Mouse (Mus musculus): ENCODE measurements at regions not wholly inside any gene's neighbourhood (a gene's known extent, or its start where the extent isn't known, plus 50 kb on each side); places are given as distances from the start of the nearest gene placed in this dataset.

GRCm38 (mm10) chr9:61615556-61615955 is 243.4 kb downstream of the Tle3 start:
- Histone ChIP-seq H3K4me3 (ENCODE audit: low read depth, low read length) (no peak overlapping the region), H3K36me3 (ENCODE audit: control insufficient read depth, insufficient read depth, low read length) (no peaks in the 10 kb centered on the region), H3K4me2 (ENCODE audit: low read depth, severe bottlenecking) (no peak overlapping the region), H3K9me3 (ENCODE audit: control insufficient read depth, low read length) (no peaks in the 10 kb centered on the region), H3K4me1 (ENCODE audit: control insufficient read depth, insufficient read depth, low read length) (peaks cover 24% of the 10 kb centered on the region), H3K27me3 (ENCODE audit: control insufficient read depth, insufficient read depth, low read length) (no peaks in the 10 kb centered on the region), H3K9ac (ENCODE audit: low read length) (no peak overlapping the region), H3K27ac (replicated peaks; ENCODE audit: low read depth, low read length) (no peak overlapping the region)
- 46% methylated on average over 4 of the region's 4 CpGs for WGBS
- DNase-seq (ENCODE audit: low spot score) (no peak), ATAC-seq (ENCODE audit: insufficient number of reproducible peaks, low FRiP score, low TSS enrichment, low read depth) (no peak)

- Histone ChIP-seq H3K9ac (ENCODE audit: low read length) (no peak overlapping the region), H3K27me3 (ENCODE audit: control insufficient read depth, insufficient read depth, low read length) (no peaks in the 10 kb centered on the region), H3K36me3 (ENCODE audit: control insufficient read depth, insufficient read depth, low read length) (no peaks in the 10 kb centered on the region), H3K4me3 (ENCODE audit: low read depth, low read length) (no peak overlapping the region), H3K4me2 (ENCODE audit: low read depth, severe bottlenecking) (no peak overlapping the region), H3K9me3 (ENCODE audit: control insufficient read depth, low read length) (no peaks in the 10 kb centered on the region), H3K27ac (replicated peaks; ENCODE audit: low read depth, low read length) (no peak overlapping the region), H3K4me1 (ENCODE audit: control insufficient read depth, insufficient read depth, low read length) (peaks cover 16% of the 10 kb centered on the region; the same call in 1 of the 2 replicates)
- WGBS = 86% methylated on average over 5 of the region's 5 CpGs
- DNase-seq (ENCODE audit: low spot score) = no peak
- no peak for ATAC-seq (ENCODE audit: insufficient number of reproducible peaks, low FRiP score, low TSS enrichment, low read depth)
These were observed 235.4 kb downstream of the Tle3 start for GRCm38 (mm10) chr9:61607576-61607975.

DNA sequence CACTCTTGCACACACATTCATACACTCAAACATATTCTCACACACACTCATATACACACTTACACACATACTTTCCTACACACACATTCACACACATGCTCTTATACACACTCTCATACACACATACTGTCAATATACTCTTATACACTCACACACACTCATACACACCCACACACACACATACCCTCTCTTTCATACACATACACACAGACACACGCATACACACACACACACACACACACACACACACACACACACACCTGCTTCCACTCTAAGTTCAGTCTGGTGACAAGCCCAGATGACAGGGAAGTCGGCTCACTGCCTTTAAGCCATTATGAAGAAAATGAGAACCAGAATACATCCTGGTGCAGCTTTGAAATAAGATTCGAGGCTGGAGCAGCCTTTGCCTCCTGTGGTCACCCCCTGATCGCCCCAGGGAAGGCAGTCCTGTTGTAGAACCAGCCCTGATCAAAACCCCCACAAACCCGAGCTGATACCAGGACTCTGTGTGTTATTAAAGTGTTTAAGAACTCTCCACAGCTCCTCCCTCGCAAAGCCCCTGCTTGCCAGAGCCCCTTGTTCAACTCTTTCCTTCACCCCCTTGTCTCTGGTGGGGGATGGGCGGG is 230.3 kb downstream of the Tle3 start:
- Histone ChIP-seq H3K4me1 (ENCODE audit: control insufficient read depth, insufficient read depth, low read length) (peaks cover 17% of the 10 kb centered on the region), H3K36me3 (ENCODE audit: control insufficient read depth, insufficient read depth, low read length) (no peaks in the 10 kb centered on the region), H3K4me3 (ENCODE audit: low read depth, low read length) (no peak overlapping the region), H3K27ac (replicated peaks; ENCODE audit: low read depth, low read length) (peak overlapping the region; percentile 72), H3K27me3 (ENCODE audit: control insufficient read depth, insufficient read depth, low read length) (no peaks in the 10 kb centered on the region), H3K4me2 (ENCODE audit: low read depth, severe bottlenecking) (no peak overlapping the region), H3K9me3 (ENCODE audit: control insufficient read depth, low read length) (no peaks in the 10 kb centered on the region), H3K9ac (ENCODE audit: low read length) (no peak overlapping the region)
- peak; percentile 75 for DNase-seq (ENCODE audit: low spot score)
- ATAC-seq (ENCODE audit: insufficient number of reproducible peaks, low FRiP score, low TSS enrichment, low read depth) = peak; percentile 60; the same call in 1 of the 2 replicates
- 11% methylated on average over 7 of the region's 7 CpGs for WGBS

DNA sequence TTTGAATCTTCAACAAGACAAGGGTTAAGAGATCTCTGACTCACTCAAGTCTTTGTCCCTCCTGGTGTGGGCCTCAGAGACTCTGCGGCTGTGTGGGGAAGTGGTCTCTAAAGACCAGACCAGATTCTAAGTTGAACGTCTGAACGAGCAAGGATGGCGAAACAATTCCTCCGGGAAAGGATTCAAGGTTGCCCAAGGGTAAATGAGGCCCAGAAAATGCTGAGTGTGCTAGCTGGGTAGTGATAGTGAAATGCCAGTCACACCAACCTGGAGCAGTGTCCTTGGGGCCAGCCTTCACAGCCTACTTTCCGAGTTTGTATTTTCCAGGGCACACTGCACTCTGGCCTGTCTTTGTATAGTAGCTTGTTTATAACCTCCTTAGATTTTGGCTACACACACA is 229.7 kb downstream of the Tle3 start:
- peaks cover 17% of the 10 kb centered on the region for H3K4me1 ChIP-seq (ENCODE audit: control insufficient read depth, insufficient read depth, low read length)
- no peak for ATAC-seq (ENCODE audit: insufficient number of reproducible peaks, low FRiP score, low TSS enrichment, low read depth)

GRCm38 (mm10) chr9:61597287-61597686 is 225.1 kb downstream of the Tle3 start:
- no peaks in the 10 kb centered on the region for H3K27me3 ChIP-seq (ENCODE audit: control insufficient read depth, insufficient read depth, low read length)
- peaks cover 3% of the 10 kb centered on the region for H3K4me1 ChIP-seq (ENCODE audit: control insufficient read depth, insufficient read depth, low read length)
- no peak overlapping the region for H3K9ac ChIP-seq (ENCODE audit: low read length)
- H3K27ac ChIP-seq (replicated peaks; ENCODE audit: low read depth, low read length) = no peak overlapping the region
- ATAC-seq (ENCODE audit: insufficient number of reproducible peaks, low FRiP score, low TSS enrichment, low read depth) = no peak
- no peaks in the 10 kb centered on the region for H3K9me3 ChIP-seq (ENCODE audit: control insufficient read depth, low read length)
- WGBS = 19% methylated on average over 7 of the region's 7 CpGs
- DNase-seq (ENCODE audit: low spot score) = no peak
- H3K36me3 ChIP-seq (ENCODE audit: control insufficient read depth, insufficient read depth, low read length) = no peaks in the 10 kb centered on the region
- no peak overlapping the region for H3K4me3 ChIP-seq (ENCODE audit: low read depth, low read length)
- no peak overlapping the region for H3K4me2 ChIP-seq (ENCODE audit: low read depth, severe bottlenecking)

More for the DNA sequence above, 229.7 kb downstream of the Tle3 start:
- Histone ChIP-seq H3K27ac (replicated peaks; ENCODE audit: low read depth, low read length) (no peak overlapping the region), H3K27me3 (ENCODE audit: control insufficient read depth, insufficient read depth, low read length) (no peaks in the 10 kb centered on the region), H3K4me3 (ENCODE audit: low read depth, low read length) (no peak overlapping the region), H3K4me2 (ENCODE audit: low read depth, severe bottlenecking) (no peak overlapping the region), H3K36me3 (ENCODE audit: control insufficient read depth, insufficient read depth, low read length) (no peaks in the 10 kb centered on the region), H3K9ac (ENCODE audit: low read length) (no peak overlapping the region), H3K9me3 (ENCODE audit: control insufficient read depth, low read length) (no peaks in the 10 kb centered on the region)
- WGBS = 77% methylated on average over 6 of the region's 6 CpGs
- no peak for DNase-seq (ENCODE audit: low spot score)

- Histone ChIP-seq H3K27ac (replicated peaks; ENCODE audit: low read depth, low read length) (no peak overlapping the region), H3K4me2 (ENCODE audit: low read depth, severe bottlenecking) (no peak overlapping the region)
- no peak for DNase-seq (ENCODE audit: low spot score)
These were observed 224.4 kb downstream of the Tle3 start for GRCm38 (mm10) chr9:61596410-61597108.

GRCm38 (mm10) chr9:61595170-61595967 is 223.2 kb downstream of the Tle3 start:
- no peak for DNase-seq (ENCODE audit: low spot score)
- WGBS = 68% methylated on average over 9 of the region's 9 CpGs
- H3K9me3 ChIP-seq (ENCODE audit: control insufficient read depth, low read length) = no peaks in the 10 kb centered on the region
- no peaks in the 10 kb centered on the region for H3K36me3 ChIP-seq (ENCODE audit: control insufficient read depth, insufficient read depth, low read length)
- no peak for ATAC-seq (ENCODE audit: insufficient number of reproducible peaks, low FRiP score, low TSS enrichment, low read depth)
- H3K27me3 ChIP-seq (ENCODE audit: control insufficient read depth, insufficient read depth, low read length) = no peaks in the 10 kb centered on the region
- H3K4me3 ChIP-seq (ENCODE audit: low read depth, low read length) = no peak overlapping the region
- no peak overlapping the region for H3K4me2 ChIP-seq (ENCODE audit: low read depth, severe bottlenecking)
- no peaks in the 10 kb centered on the region for H3K4me1 ChIP-seq (ENCODE audit: control insufficient read depth, insufficient read depth, low read length)
- no peak overlapping the region for H3K9ac ChIP-seq (ENCODE audit: low read length)
- no peak overlapping the region for H3K27ac ChIP-seq (replicated peaks; ENCODE audit: low read depth, low read length)

More at GRCm38 (mm10) chr9:61596410-61597108, 224.4 kb downstream of the Tle3 start:
- no peaks in the 10 kb centered on the region for H3K36me3 ChIP-seq (ENCODE audit: control insufficient read depth, insufficient read depth, low read length)
- H3K27me3 ChIP-seq (ENCODE audit: control insufficient read depth, insufficient read depth, low read length) = no peaks in the 10 kb centered on the region
- no peak for ATAC-seq (ENCODE audit: insufficient number of reproducible peaks, low FRiP score, low TSS enrichment, low read depth)
- no peak overlapping the region for H3K4me3 ChIP-seq (ENCODE audit: low read depth, low read length)
- H3K4me1 ChIP-seq (ENCODE audit: control insufficient read depth, insufficient read depth, low read length) = no peaks in the 10 kb centered on the region
- 51% methylated on average over 17 of the region's 17 CpGs for WGBS
- H3K9me3 ChIP-seq (ENCODE audit: control insufficient read depth, low read length) = no peaks in the 10 kb centered on the region
- H3K9ac ChIP-seq (ENCODE audit: low read length) = no peak overlapping the region

GRCm38 (mm10) chr9:61593991-61594390 is 221.8 kb downstream of the Tle3 start:
- DNase-seq (ENCODE audit: low spot score) = no peak
- Histone ChIP-seq H3K36me3 (ENCODE audit: control insufficient read depth, insufficient read depth, low read length) (no peaks in the 10 kb centered on the region), H3K9me3 (ENCODE audit: control insufficient read depth, low read length) (no peaks in the 10 kb centered on the region), H3K27ac (replicated peaks; ENCODE audit: low read depth, low read length) (no peak overlapping the region), H3K27me3 (ENCODE audit: control insufficient read depth, insufficient read depth, low read length) (no peaks in the 10 kb centered on the region), H3K4me2 (ENCODE audit: low read depth, severe bottlenecking) (no peak overlapping the region), H3K4me3 (ENCODE audit: low read depth, low read length) (no peak overlapping the region), H3K9ac (ENCODE audit: low read length) (no peak overlapping the region), H3K4me1 (ENCODE audit: control insufficient read depth, insufficient read depth, low read length) (no peaks in the 10 kb centered on the region)
- no peak for ATAC-seq (ENCODE audit: insufficient number of reproducible peaks, low FRiP score, low TSS enrichment, low read depth)
- WGBS = 85% methylated on average over 6 of the region's 6 CpGs
